Mouse (Mus musculus) layer of hippocampus, adult 9-11 months (tissue): Measurements from ENCODE around the gene Rgs2.

Experiments used
- DNase-seq: peaks from one replicate; pipeline ENCODE4 v3.0.0; 2022

Rgs2 gene

GRCm38 (mm10) chr1:143982765-143983312, 21.1 kb downstream of the Rgs2 start:
- DNase-seq: no peak

GRCm38 (mm10) chr1:143982085-143982764, 21.7 kb downstream of the Rgs2 start:
- DNase-seq: no peak

GRCm38 (mm10) chr1:143980811-143981210, 23.1 kb downstream of the Rgs2 start:
- DNase-seq: no peak

- no peak for DNase-seq
These were observed 29.3 kb downstream of the Rgs2 start for GRCm38 (mm10) chr1:143974637-143975036.

GRCm38 (mm10) chr1:143962301-143962700, 41.7 kb downstream of the Rgs2 start:
- no peak for DNase-seq

- no peak for DNase-seq
These were observed 43.6 kb downstream of the Rgs2 start for GRCm38 (mm10) chr1:143960340-143960739.

- DNase-seq: no peak
These were observed 47.9 kb downstream of the Rgs2 start for GRCm38 (mm10) chr1:143956090-143956489.

GRCm38 (mm10) chr1:143952841-143953240, 51.1 kb downstream of the Rgs2 start:
- no peak for DNase-seq
